Mouse (Mus musculus): ENCODE measurements around the gene Lmod3. TPM values are rescaled to one million over a fixed set of nuclear protein-coding genes. Genes with fewer than 3 reads are reported as not detected.

Lmod3 gene
- total RNA-seq, 2 experiments from 2014 or later, result not detected

- Histone ChIP-seq H3K27ac (peak overlapping the region; percentile 88), H3K4me3 (peak overlapping the region; percentile 98)
- peak; percentile 27; the same call in 1 of the 2 replicates for TF ChIP-seq CTCF (conservative IDR thresholded peaks at IDR 0.05)
- no peak for DNase-seq (ENCODE audit: low spot score in 2 of 2)
These were observed 41.5 kb downstream of the Lmod3 start for GRCm38 (mm10) chr6:97210962-97211601.

GRCm38 (mm10) chr6:97210191-97210961, 42.2 kb downstream of the Lmod3 start, which contains the start of gene Arl6ip5:
Gene Arl6ip5, plus strand, starts transcription at chr6:97210689.
- Histone ChIP-seq H3K4me3 (peak within 1 kb of the TSS; percentile 98), H3K27ac (peak within 1 kb of the TSS; percentile 88)
- TF ChIP-seq CTCF (conservative IDR thresholded peaks at IDR 0.05), result no peak
- DNase-seq (ENCODE audit: low spot score in 2 of 2), result peak; percentile 87 to 91

GRCm38 (mm10) chr6:97209751-97210150, 42.8 kb downstream of the Lmod3 start:
- no peak for TF ChIP-seq CTCF (conservative IDR thresholded peaks at IDR 0.05)
- Histone ChIP-seq H3K27ac (no peak overlapping the region), H3K4me3 (no peak overlapping the region)
- no peak for DNase-seq (ENCODE audit: low spot score in 2 of 2)

GRCm38 (mm10) chr6:97209201-97209600, 43.4 kb downstream of the Lmod3 start:
- no peak for TF ChIP-seq CTCF (conservative IDR thresholded peaks at IDR 0.05)
- H3K4me3 ChIP-seq, result no peak overlapping the region
- H3K27ac ChIP-seq, result no peak overlapping the region
- DNase-seq (ENCODE audit: low spot score in 2 of 2), result no peak

- peak overlapping the region; percentile 55; the same call in 1 of the 2 replicates for H3K27ac ChIP-seq
- no peak overlapping the region for H3K4me3 ChIP-seq
- no peak for TF ChIP-seq CTCF (conservative IDR thresholded peaks at IDR 0.05)
- DNase-seq (ENCODE audit: low spot score in 2 of 2), result no peak
These were observed 44.2 kb downstream of the Lmod3 start for GRCm38 (mm10) chr6:97208406-97208805.

- no peak overlapping the region for H3K4me3 ChIP-seq
These were observed 45.5 kb downstream of the Lmod3 start for GRCm38 (mm10) chr6:97207085-97207484.

GRCm38 (mm10) chr6:97205439-97205885, 47.1 kb downstream of the Lmod3 start, which contains the start of gene Uba3:
Gene Uba3, minus strand, starts transcription at chr6:97205647.
- no peak for TF ChIP-seq CTCF (conservative IDR thresholded peaks at IDR 0.05)
- H3K4me3 ChIP-seq, result peak within 1 kb of the TSS; percentile 79
- peak within 1 kb of the TSS; percentile 90 for H3K27ac ChIP-seq

More at GRCm38 (mm10) chr6:97207085-97207484, 45.5 kb downstream of the Lmod3 start:
- DNase-seq (ENCODE audit: low spot score in 2 of 2), result no peak
- no peak for TF ChIP-seq CTCF (conservative IDR thresholded peaks at IDR 0.05)
- H3K27ac ChIP-seq, result no peak overlapping the region

GRCm38 (mm10) chr6:97204952-97205351, 47.6 kb downstream of the Lmod3 start:
- peak overlapping the region; percentile 90 for H3K27ac ChIP-seq
- peak overlapping the region; percentile 79 for H3K4me3 ChIP-seq
- no peak for TF ChIP-seq CTCF (conservative IDR thresholded peaks at IDR 0.05)
- DNase-seq (ENCODE audit: low spot score in 2 of 2), result no peak

More at GRCm38 (mm10) chr6:97205439-97205885, 47.1 kb downstream of the Lmod3 start, which contains the start of gene Uba3:
- peak; percentile 98 to 99 for DNase-seq (ENCODE audit: low spot score in 2 of 2)

- no peak for DNase-seq (ENCODE audit: low spot score in 2 of 2)
- TF ChIP-seq CTCF (conservative IDR thresholded peaks at IDR 0.05), result no peak
- peak overlapping the region; percentile 90; the same call in 1 of the 2 replicates for H3K27ac ChIP-seq
- peak overlapping the region; percentile 79 for H3K4me3 ChIP-seq
These were observed 48.2 kb downstream of the Lmod3 start for GRCm38 (mm10) chr6:97204252-97204869.

GRCm38 (mm10) chr6:97202477-97202876, 50.1 kb downstream of the Lmod3 start:
- TF ChIP-seq CTCF (conservative IDR thresholded peaks at IDR 0.05), result no peak
- Histone ChIP-seq H3K4me3 (no peak overlapping the region), H3K27ac (no peak overlapping the region)
- no peak for DNase-seq (ENCODE audit: low spot score in 2 of 2)

GRCm38 (mm10) chr6:97200437-97200836, 52.1 kb downstream of the Lmod3 start:
- Histone ChIP-seq H3K27ac (no peak overlapping the region), H3K4me3 (no peak overlapping the region)
- TF ChIP-seq CTCF (conservative IDR thresholded peaks at IDR 0.05), result peak; percentile 58
- DNase-seq (ENCODE audit: low spot score in 2 of 2), result no peak

Other genes with a start within 250 kb of the Lmod3 start
- gene Fam19a4, start 192.3 kb downstream of the Lmod3 start, total RNA-seq (2021), result not detected
- 10 to 100 TPM; 21.3 to 24.0 TPM for gene Eogt, start 103.6 kb downstream of the Lmod3 start, total RNA-seq (2021)
- gene Tmf1, start 73.6 kb downstream of the Lmod3 start, total RNA-seq (2021), result 10 to 100 TPM; 48.4 to 52.3 TPM
- 10 to 100 TPM; 69.4 to 71.3 TPM for gene Uba3, start 47.1 kb downstream of the Lmod3 start, total RNA-seq (2021)
- gene Arl6ip5, start 42.1 kb downstream of the Lmod3 start, total RNA-seq (2021), result 100 to 1,000 TPM; 176 to 180 TPM